Mouse (Mus musculus): ENCODE measurements around the gene B4galnt4.

- TF ChIP-seq CTCF (IDR thresholded peaks at IDR 0.05; ENCODE audit: extremely low read depth, insufficient read length, insufficient replicate concordance, low read depth, low read length), result no peak
- no peak for TF ChIP-seq POLR2A (IDR thresholded peaks at IDR 0.05; ENCODE audit: low read depth, low read length)
Measured at GRCm38 (mm10) chr7:141026097-141026739, 34.7 kb upstream of the B4galnt4 start.

Measured in small intestine, adult 2 months (tissue).